In genomic region chr3:85573216-85573863, GRCm38 (mm10) we compare ENCODE assay signal across 8 mouse cellular contexts. TPM values are rescaled to one million over a fixed set of nuclear protein-coding genes. Genes with fewer than 3 reads are reported as not detected.
A peak's percentile ranks its signal among the peaks of the same experiment; 100 is the strongest.
DNase-seq lines count a peak whose midpoint lies in the region; ATAC-seq and TF ChIP-seq lines count a peak whose summit lies in the region.

No protein-coding gene starts in this region.

- peaks cover 7% of the 10 kb centered on the region; the same call in 1 of the 2 replicates for H3K4me1 ChIP-seq in kidney, embryonic 15.5 days
- no peaks in the 10 kb centered on the region; the same call in 1 of the 2 replicates for H3K4me1 ChIP-seq in cortical plate, adult 2 months (ENCODE audit: control insufficient read depth, insufficient read depth, low read length)
- H3K4me1 ChIP-seq in midbrain, embryonic 16.5 days (ENCODE audit: control insufficient read depth, insufficient read depth, low read length) = peaks cover 2% of the 10 kb centered on the region; the same call in 1 of the 2 replicates

- H3K9ac ChIP-seq in kidney, embryonic 15.5 days = no peak overlapping the region
- H3K9ac ChIP-seq in midbrain, embryonic 16.5 days (ENCODE audit: low read depth, low read length) = 0 out of 2 replicates have a peak overlapping the region, but pooled peaks have one; percentile 46

- H3K4me3 ChIP-seq in kidney, embryonic 15.5 days (replicated peaks) = peak overlapping the region; percentile 74
- H3K4me3 ChIP-seq in cortical plate, adult 2 months (ENCODE audit: insufficient read depth, low read length) = peak overlapping the region; percentile 71
- H3K4me3 ChIP-seq in midbrain, embryonic 16.5 days (ENCODE audit: low read depth, low read length) = peak overlapping the region; percentile 84

- no peak for TF ChIP-seq CTCF in cortical plate, adult 2 months (IDR thresholded peaks at IDR 0.05; ENCODE audit: extremely low read depth, insufficient read depth, low read length)

- H3K36me3 ChIP-seq in kidney, embryonic 15.5 days = no peaks in the 10 kb centered on the region
- no peaks in the 10 kb centered on the region for H3K36me3 ChIP-seq in midbrain, embryonic 16.5 days (ENCODE audit: control insufficient read depth, insufficient read depth, low read length)

- H3K27ac ChIP-seq in kidney, embryonic 15.5 days = no peak overlapping the region
- H3K27ac ChIP-seq in cortical plate, adult 2 months (ENCODE audit: insufficient read depth, low read length) = 0 out of 2 replicates have a peak overlapping the region, but pooled peaks have one; percentile 64
- H3K27ac ChIP-seq in midbrain, embryonic 16.5 days (ENCODE audit: low read length) = peak overlapping the region; percentile 53; the same call in 1 of the 2 replicates

- no peaks in the 10 kb centered on the region for H3K9me3 ChIP-seq in kidney, embryonic 15.5 days (replicated peaks)
- no peaks in the 10 kb centered on the region for H3K9me3 ChIP-seq in midbrain, embryonic 16.5 days (replicated peaks; ENCODE audit: control insufficient read depth, low read length, poor library complexity, severe bottlenecking)

- ATAC-seq in kidney, embryonic 15.5 days (replicated peaks; ENCODE audit: low FRiP score) = no peak
- peak; percentile 4 for ATAC-seq in inflammation-experienced regulatory T-cells, adult 6 months
- no peak for ATAC-seq in midbrain, embryonic 16.5 days

- WGBS in kidney, embryonic 15.5 days = 24% methylated on average over 6 of the region's 6 CpGs
- 20% methylated on average over 6 of the region's 6 CpGs for WGBS in midbrain, embryonic 16.5 days

- no peak for TF ChIP-seq POLR2A in cortical plate, adult 2 months (IDR thresholded peaks at IDR 0.05; ENCODE audit: extremely low read depth, insufficient read depth, low read length)

- DNase-seq in kidney, adult 8-10 months = no peak
- DNase-seq in thymus, postnatal 0 days (ENCODE audit: low spot score) = no peak
- DNase-seq in Muller cell, postnatal 12 days (ENCODE audit: inconsistent ontology term) = no peak
- no peak for DNase-seq in natural killer cell, adult 2 months (ENCODE audit: low spot score in 2 of 2)

- H3K4me2 ChIP-seq in kidney, embryonic 15.5 days = peak overlapping the region; percentile 60
- H3K4me2 ChIP-seq in midbrain, embryonic 16.5 days (ENCODE audit: low read length) = peak overlapping the region; percentile 58

- H3K27me3 ChIP-seq in kidney, embryonic 15.5 days = no peaks in the 10 kb centered on the region
- no peaks in the 10 kb centered on the region for H3K27me3 ChIP-seq in midbrain, embryonic 16.5 days (ENCODE audit: control insufficient read depth, insufficient read depth, low read depth, low read length)

RNA-seq across cellular contexts. Expression of gene Gatb, which starts 0.6 kb away (rescaled TPM):
- 25.5 and 28.2 TPM in 2 replicates for polyA plus RNA-seq in kidney, embryonic 15.5 days (2015; fragmentation: Nextera tagmentation; extraction: Ambion mirVana)
- polyA plus RNA-seq in cortical plate, adult 2 months (2012; rRNA removed) = 16.2 and 18.6 TPM in 2 replicates
- polyA plus RNA-seq in inflammation-experienced regulatory T-cells, adult 6 months (2017; shearing (Covaris generic)) = 10 to 100 TPM; 14.5 to 21.5 (median 18.3) TPM
- polyA plus RNA-seq in midbrain, embryonic 16.5 days (2015; fragmentation: Nextera tagmentation; extraction: Ambion mirVana) = 23.1 and 23.2 TPM in 2 replicates
- polyA plus RNA-seq in thymus, postnatal 0 days (2015; fragmentation: Nextera tagmentation; extraction: Ambion mirVana) = 17.9 and 18.2 TPM in 2 replicates
